9 mouse cellular contexts compared by ENCODE assay signal in genomic region chr15:96604282-96604681, GRCm38 (mm10). TPM values are rescaled to one million over a fixed set of nuclear protein-coding genes. Genes with fewer than 3 reads are reported as not detected.
DNase-seq lines count a peak whose midpoint lies in the region; ATAC-seq and TF ChIP-seq lines count a peak whose summit lies in the region.
"Had no signal": no experiment of that assay in that cellular context is flagged by ENCODE, and none has a peak within 500 bp of the region (broad histone marks: within the 10 kb centered on the region; RNA-seq: fewer than 3 reads in every experiment).

No protein-coding gene starts in this region.

- no peak for ATAC-seq in hindbrain, embryonic 12.5 days (ENCODE audit: low FRiP score)
- ATAC-seq in limb, embryonic 14.5 days (ENCODE audit: low FRiP score, low read depth) = peak; percentile 85
- ATAC-seq in stomach, embryonic 16.5 days (ENCODE audit: insufficient read depth, low FRiP score) = peak; percentile 82; the same call in 1 of the 2 replicates
- ATAC-seq in monocyte, adult 5-6 weeks (replicated peaks; ENCODE audit: insufficient number of reproducible peaks, low FRiP score, low TSS enrichment, poor library complexity, severe bottlenecking) = no peak

- no peak overlapping the region for H3K4me3 ChIP-seq in hindbrain, embryonic 12.5 days
- no peak overlapping the region for H3K4me3 ChIP-seq in limb, embryonic 14.5 days (replicated peaks; ENCODE audit: low read length)
- H3K4me3 ChIP-seq in stomach, embryonic 16.5 days (replicated peaks; ENCODE audit: low read length) = no peak overlapping the region

- no peaks in the 10 kb centered on the region for H3K27me3 ChIP-seq in hindbrain, embryonic 12.5 days
- H3K27me3 ChIP-seq in limb, embryonic 14.5 days (ENCODE audit: control insufficient read depth, insufficient read depth, low read length) = no peaks in the 10 kb centered on the region
- H3K27me3 ChIP-seq in stomach, embryonic 16.5 days (ENCODE audit: control insufficient read depth, insufficient read depth, low read length) = no peaks in the 10 kb centered on the region

- H3K9me3 ChIP-seq in hindbrain, embryonic 12.5 days (replicated peaks) = no peaks in the 10 kb centered on the region
- H3K9me3 ChIP-seq in limb, embryonic 14.5 days (ENCODE audit: control insufficient read depth, low read length) = no peaks in the 10 kb centered on the region
- H3K9me3 ChIP-seq in stomach, embryonic 16.5 days (replicated peaks; ENCODE audit: control insufficient read depth, low read length) = no peaks in the 10 kb centered on the region

- WGBS in hindbrain, embryonic 12.5 days = 69% methylated on average over 10 of the region's 10 CpGs
- WGBS in limb, embryonic 14.5 days = 66% methylated on average over 10 of the region's 10 CpGs
- 41% methylated on average over 10 of the region's 10 CpGs for WGBS in stomach, embryonic 16.5 days

- peak overlapping the region; percentile 41 for H3K27ac ChIP-seq in hindbrain, embryonic 12.5 days
- peak overlapping the region; percentile 71 for H3K27ac ChIP-seq in limb, embryonic 14.5 days (replicated peaks; ENCODE audit: low read depth, low read length)
- peak overlapping the region; percentile 6 for H3K27ac ChIP-seq in stomach, embryonic 16.5 days (ENCODE audit: low read length)
- H3K27ac ChIP-seq: liver, embryonic 14.5 days had no signal

- peaks cover 26% of the 10 kb centered on the region for H3K4me1 ChIP-seq in hindbrain, embryonic 12.5 days
- H3K4me1 ChIP-seq in limb, embryonic 14.5 days (ENCODE audit: control insufficient read depth, insufficient read depth, low read length) = peaks cover 3% of the 10 kb centered on the region; the same call in 1 of the 2 replicates
- peaks cover 12% of the 10 kb centered on the region; the same call in 1 of the 2 replicates for H3K4me1 ChIP-seq in stomach, embryonic 16.5 days (ENCODE audit: control insufficient read depth, insufficient read depth, low read length)

- DNase-seq in embryo, embryonic 11 days = peak; percentile 23
- no peak for DNase-seq in embryo, embryonic 10.5 days (ENCODE audit: low spot score)
- DNase-seq in urinary bladder, postnatal 25 days (ENCODE audit: low spot score) = peak; percentile 19
- no peak for DNase-seq in urinary bladder, adult 2 months (ENCODE audit: low spot score)
- peak; percentile 72 for DNase-seq in limb, embryonic 14.5 days (ENCODE audit: low spot score)

- peaks cover 58% of the 10 kb centered on the region for H3K36me3 ChIP-seq in hindbrain, embryonic 12.5 days
- H3K36me3 ChIP-seq in limb, embryonic 14.5 days (ENCODE audit: control insufficient read depth, insufficient read depth, low read length) = peaks cover 56% of the 10 kb centered on the region
- no peaks in the 10 kb centered on the region for H3K36me3 ChIP-seq in stomach, embryonic 16.5 days (ENCODE audit: control insufficient read depth, insufficient read depth, low read length)

- H3K9ac ChIP-seq in hindbrain, embryonic 12.5 days = no peak overlapping the region
- H3K9ac ChIP-seq in limb, embryonic 14.5 days (ENCODE audit: low read depth, low read length, severe bottlenecking) = no peak overlapping the region; the same call in 1 of the 2 replicates
- peak overlapping the region; percentile 29 for H3K9ac ChIP-seq in stomach, embryonic 16.5 days (ENCODE audit: low read length)
- H3K9ac ChIP-seq: liver, embryonic 14.5 days had no signal

- TF ChIP-seq POLR2A in limb, embryonic 14.5 days (IDR thresholded peaks at IDR 0.05; ENCODE audit: borderline replicate concordance, extremely low read depth, insufficient read depth, insufficient read length) = no peak

- no peak overlapping the region for H3K4me2 ChIP-seq in hindbrain, embryonic 12.5 days (replicated peaks)
- no peak overlapping the region for H3K4me2 ChIP-seq in limb, embryonic 14.5 days (replicated peaks; ENCODE audit: low read depth, low read length, severe bottlenecking)
- H3K4me2 ChIP-seq in stomach, embryonic 16.5 days (ENCODE audit: low read depth, low read length) = 0 out of 2 replicates have a peak overlapping the region, but pooled peaks have one; percentile 5

RNA-seq across cellular contexts. Expression of gene Slc38a1, which starts 38.4 kb away (rescaled TPM):
- 13.9 and 21.5 TPM in 2 replicates for polyA plus RNA-seq in urinary bladder, adult 2 months (2012; rRNA removed)
- polyA plus RNA-seq in hindbrain, embryonic 12.5 days (2016; fragmentation: Nextera tagmentation; extraction: Ambion mirVana) = 152 and 155 TPM in 2 replicates
- 50.4 and 59.8 TPM in 2 replicates for polyA plus RNA-seq in limb, embryonic 14.5 days (2012; rRNA removed)
- polyA plus RNA-seq in limb, embryonic 14.5 days (2014; fragmentation: Nextera tagmentation; extraction: Ambion mirVana) = 57.7 and 69.6 TPM in 2 replicates
- polyA plus RNA-seq in stomach, embryonic 16.5 days (2015; fragmentation: Nextera tagmentation; extraction: Ambion mirVana) = 55.6 and 58.0 TPM in 2 replicates
- 60.2 to 115 TPM (median 76.1 TPM) in 3 replicates for total RNA-seq in monocyte, adult 5-6 weeks (2017)

Comparison
In these comparisons a context has a peak if more than half of its experiments do, and no peak if none do; other contexts are left out.
1. DNase-seq: peak in embryo, embryonic 11 days (single experiment), urinary bladder, postnatal 25 days (single experiment) and limb, embryonic 14.5 days (single experiment); none in embryo, embryonic 10.5 days (single experiment) and urinary bladder, adult 2 months (single experiment).
2. ATAC-seq: peak in limb, embryonic 14.5 days (single experiment) and stomach, embryonic 16.5 days (single experiment); none in hindbrain, embryonic 12.5 days (single experiment) and monocyte, adult 5-6 weeks (single experiment).
3. H3K27ac ChIP-seq: peak in every context shown above with its lines; median percentile 71 in limb, embryonic 14.5 days; 41 in hindbrain, embryonic 12.5 days; 6 in stomach, embryonic 16.5 days.